Mouse (Mus musculus) brain, adult 10 weeks (tissue): ENCODE results near the gene Zfp110. TPM values are rescaled to one million over a fixed set of nuclear protein-coding genes. Genes with fewer than 3 reads are reported as not detected.

Experiments
- polyA plus RNA-seq: library from polyadenylated mRNA; stranded (reverse); fragments of 350-450 nt; fragmentation: Illumina TruSeq; extraction: RNeasy Lipid Tissue Mini Kit (QIAGEN cat#74804); gene quantifications from one replicate; pipeline ENCODE4 v1.2.3, GENCODE M21; 2015; ENCODE audit warnings: low read depth, low replicate concordance

Zfp110 gene
- 12.9 TPM for polyA plus RNA-seq

DNA sequence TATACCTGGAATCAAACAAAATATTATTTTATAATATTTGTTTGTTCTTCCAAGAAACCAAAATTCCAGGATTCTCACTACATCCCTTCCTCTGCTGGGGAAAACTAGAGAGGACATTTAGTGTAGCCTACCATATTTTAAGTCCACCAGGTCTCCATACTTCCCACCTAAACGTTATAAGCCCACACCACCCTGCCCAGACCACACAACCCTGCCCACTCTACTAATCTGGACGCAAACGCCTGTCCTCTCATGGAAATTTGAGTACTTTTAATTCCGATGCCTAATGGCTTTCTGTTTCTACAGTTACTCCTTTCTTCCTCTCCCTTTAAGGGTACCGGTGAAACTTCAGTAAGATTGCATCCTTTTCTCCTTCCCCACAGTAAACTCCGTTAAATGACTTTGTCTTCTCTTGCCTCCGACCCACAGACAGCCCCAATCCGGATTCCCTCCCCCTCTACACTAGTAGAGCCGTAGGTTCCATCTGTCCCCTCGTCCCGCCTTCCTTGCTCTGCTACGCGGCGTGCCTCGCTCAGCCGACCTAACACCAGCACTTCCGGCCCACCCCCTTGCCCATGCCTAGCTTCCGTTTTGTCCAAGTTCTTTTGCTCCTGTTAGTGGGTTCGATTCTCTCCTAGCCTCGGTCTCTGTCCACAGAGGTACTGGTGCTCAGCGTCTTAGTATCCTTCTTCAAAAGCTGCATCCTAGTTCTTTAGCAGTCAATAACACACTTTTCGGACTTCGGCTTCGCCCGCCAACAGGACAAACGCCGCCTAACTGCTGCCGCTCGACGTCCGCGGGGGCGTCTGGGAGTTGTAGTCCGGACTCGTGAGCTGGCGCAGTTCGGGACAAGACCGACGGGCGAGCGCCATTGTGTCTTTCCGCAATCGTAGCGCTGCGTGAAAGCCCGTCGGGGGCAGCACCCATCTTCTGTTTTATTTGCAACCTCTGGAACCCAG is at the start of gene Zfp110:
Gene Zfp110, plus strand, starts transcription at position 600 of the 959 bp plus-strand sequence.

DNA sequence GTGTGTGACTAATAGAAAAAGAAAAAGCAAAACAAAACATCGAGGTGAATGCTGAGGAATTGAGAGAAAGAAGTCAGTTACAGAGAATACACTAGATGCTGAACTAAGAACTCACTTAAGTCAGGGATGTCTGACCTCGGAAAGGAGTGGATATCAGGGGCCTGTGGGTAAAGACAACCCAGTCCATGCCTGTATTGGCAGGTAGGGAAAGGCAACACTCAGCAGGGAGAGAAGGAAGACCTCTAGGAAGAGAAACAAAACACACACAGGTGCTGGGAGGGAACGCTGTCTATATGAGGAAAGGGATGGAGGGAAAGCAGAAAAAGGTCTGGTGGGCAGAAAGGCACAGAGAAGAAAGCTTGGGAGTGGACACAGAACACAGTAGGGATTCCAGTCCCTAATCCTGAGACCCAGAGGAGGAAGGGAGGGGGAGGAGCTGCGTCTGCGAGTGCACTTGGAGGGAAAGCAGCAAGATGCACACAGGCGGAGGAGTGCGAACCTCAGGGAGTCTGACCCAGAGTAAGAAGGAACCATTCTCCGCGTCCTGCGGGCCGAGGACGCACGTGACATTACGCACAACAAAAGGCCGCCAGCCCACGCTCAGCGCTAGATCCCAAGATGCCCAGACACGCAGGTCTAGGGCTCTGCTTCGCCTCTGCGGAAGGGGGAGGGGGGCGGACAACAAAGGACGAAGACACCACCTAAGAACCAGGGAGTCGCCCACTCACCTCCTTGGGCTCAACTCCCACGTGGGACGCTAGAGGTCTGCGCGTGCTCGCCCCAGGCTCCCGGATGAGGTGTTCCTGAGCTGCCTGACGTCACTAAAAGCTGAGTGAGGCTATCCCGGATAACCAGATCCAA is 31.5 kb upstream of the Zfp110 start, which contains the start of gene Zscan18:
Gene Zscan18, minus strand, starts transcription at position 770 of the 861 bp plus-strand sequence.

GRCm38 (mm10) chr7:12818521-12819295 is 15.9 kb upstream of the Zfp110 start, which contains the start of gene Zfp329:
Gene Zfp329 (minus strand): TSS chr7:12818858.

DNA sequence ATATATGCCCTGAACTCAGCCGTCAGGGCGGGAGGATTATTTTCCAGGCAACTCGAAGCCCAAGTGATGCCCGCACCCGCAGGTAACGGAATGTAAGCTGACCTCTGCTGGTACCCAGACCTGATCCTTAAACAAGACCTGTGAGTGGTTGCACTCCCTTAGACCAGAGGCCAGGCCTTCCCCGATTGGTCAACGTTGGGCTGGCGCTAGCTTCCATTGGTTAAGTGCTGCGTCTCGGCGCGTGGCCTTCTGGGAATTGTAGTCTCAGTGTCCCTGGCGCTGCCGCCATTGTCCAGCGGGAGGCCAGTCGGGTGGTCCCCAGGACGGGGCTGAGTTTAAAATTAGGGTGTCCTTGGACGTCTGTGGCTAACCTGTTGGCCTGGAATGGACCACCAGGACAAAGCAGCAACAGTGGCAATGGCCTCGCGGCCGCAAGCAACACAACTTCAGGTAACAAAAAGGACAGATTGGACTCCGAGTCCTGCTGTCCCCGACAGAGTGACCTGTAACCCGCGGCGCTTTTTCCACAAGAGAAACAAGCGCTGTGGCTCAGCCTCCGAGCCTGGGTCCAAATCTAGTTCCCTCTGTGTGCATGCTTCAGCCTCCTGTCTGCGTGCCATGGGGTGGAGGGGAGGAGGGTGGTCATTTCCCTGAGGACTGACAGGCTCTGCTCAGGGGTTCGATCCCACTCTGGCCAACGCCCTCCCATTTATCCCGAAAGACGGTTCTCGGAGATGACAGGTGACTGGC is 46.5 kb downstream of the Zfp110 start, which contains the start of gene Zfp128:
Gene Zfp128, plus strand, starts transcription at position 267 of the 750 bp plus-strand sequence.

DNA sequence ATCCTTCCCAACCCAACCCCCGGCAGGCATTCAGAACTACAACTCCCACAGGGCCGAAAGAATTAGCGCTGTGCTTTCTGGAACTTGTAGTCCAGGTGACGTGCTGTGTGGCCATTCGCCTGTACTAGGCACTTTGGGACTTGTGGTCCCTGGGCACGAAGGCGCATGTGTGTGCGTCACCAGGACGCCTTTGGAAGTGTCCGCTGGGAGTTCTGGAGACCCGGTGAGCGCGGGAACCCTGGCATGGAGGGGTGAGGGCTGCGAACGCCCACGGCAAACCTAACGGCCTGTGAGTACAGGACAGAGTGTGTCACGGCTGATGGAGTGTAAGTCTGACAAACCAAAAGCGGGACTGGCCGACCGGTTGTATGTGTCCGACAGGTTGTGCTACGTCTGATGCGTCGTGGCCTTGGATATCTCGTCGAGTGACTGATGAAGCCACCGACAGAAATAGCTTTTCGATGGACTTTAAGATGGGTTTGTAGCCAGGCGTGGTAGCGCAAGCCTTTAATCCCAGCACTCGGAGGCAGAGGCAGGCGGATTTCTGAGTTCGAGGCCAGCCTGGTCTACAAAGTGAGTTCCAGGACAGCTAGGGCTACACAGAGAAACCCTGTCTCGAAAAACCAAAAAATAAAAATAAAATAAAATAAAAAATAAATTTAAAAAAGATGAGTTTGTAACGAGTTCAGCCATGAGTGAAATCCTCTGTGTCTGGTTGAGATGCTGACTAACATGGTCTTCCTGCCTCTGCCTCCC is 63.3 kb downstream of the Zfp110 start, which contains the start of gene Zscan22:
Gene Zscan22, plus strand, starts transcription at position 161 of the 756 bp plus-strand sequence.

Other genes with a start within 250 kb of the Zfp110 start
- not detected for gene Vmn2r53, start 226.0 kb upstream of the Zfp110 start, polyA plus RNA-seq
- not detected for gene Vmn2r54, start 194.4 kb upstream of the Zfp110 start, polyA plus RNA-seq
- gene Vmn2r55, start 149.8 kb upstream of the Zfp110 start, polyA plus RNA-seq, result not detected
- gene Vmn2r56, start 99.8 kb upstream of the Zfp110 start, polyA plus RNA-seq, result not detected
- gene Zscan18, start 31.1 kb upstream of the Zfp110 start, polyA plus RNA-seq, result 17.1 TPM
- 17.6 TPM for gene Zfp329, start 15.9 kb upstream of the Zfp110 start, polyA plus RNA-seq
- 6.8 TPM for gene Zfp128, start 46.4 kb downstream of the Zfp110 start, polyA plus RNA-seq
- 9.1 TPM for gene Zscan22, start 63.1 kb downstream of the Zfp110 start, polyA plus RNA-seq
- 684 TPM for gene Rps5, start 87.5 kb downstream of the Zfp110 start, polyA plus RNA-seq
- gene Rnf225, start 92.7 kb downstream of the Zfp110 start, polyA plus RNA-seq, result 1.1 TPM
- 6.7 TPM for gene Zfp324, start 131.1 kb downstream of the Zfp110 start, polyA plus RNA-seq
- 7.9 TPM for gene Zfp446, start 143.1 kb downstream of the Zfp110 start, polyA plus RNA-seq
- 0.98 TPM for gene Slc27a5, start 163.4 kb downstream of the Zfp110 start, polyA plus RNA-seq
- gene Trim28, start 164.4 kb downstream of the Zfp110 start, polyA plus RNA-seq, result 177 TPM
- 22.8 TPM for gene Zbtb45, start 175.3 kb downstream of the Zfp110 start, polyA plus RNA-seq
- gene Chmp2a, start 200.0 kb downstream of the Zfp110 start, polyA plus RNA-seq, result 240 TPM
- gene Ube2m, start 203.5 kb downstream of the Zfp110 start, polyA plus RNA-seq, result 279 TPM
- gene Mzf1, start 220.0 kb downstream of the Zfp110 start, polyA plus RNA-seq, result 7.7 TPM